Mouse (Mus musculus): ENCODE data around the gene Zfp335. TPM values are rescaled to one million over a fixed set of nuclear protein-coding genes. Genes with fewer than 3 reads are reported as not detected.

Zfp335 gene
- total and polyA plus RNA-seq, 2 experiments from 2014 or later: 11.1 to 29.0 TPM

DNA sequence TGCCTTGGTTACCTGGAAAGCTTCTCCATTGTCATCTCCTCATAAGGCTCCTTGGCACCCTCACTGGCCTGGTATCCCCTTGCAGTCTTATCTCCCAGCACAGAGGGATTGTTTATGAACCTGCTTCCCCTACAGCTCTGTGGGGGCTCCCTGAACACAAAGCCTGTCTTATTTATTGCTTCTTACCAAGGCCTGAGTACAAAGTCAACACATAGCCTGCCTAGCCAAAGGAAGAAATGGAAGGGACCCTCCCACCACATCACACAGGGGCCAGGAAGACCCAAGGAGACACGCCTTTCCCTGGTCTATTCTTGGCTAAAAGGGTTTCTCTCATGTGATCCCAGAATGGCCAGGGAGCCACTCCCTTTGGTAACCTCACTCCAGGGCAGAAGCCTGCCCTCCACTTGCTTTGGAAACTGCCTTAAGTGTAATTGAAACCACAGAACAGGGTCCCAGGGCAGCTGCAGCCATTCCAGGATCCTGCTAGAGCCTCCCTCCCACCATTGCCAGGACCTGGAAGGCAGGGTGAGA lies 37.3 kb downstream of the Zfp335 start:
- DNase-seq (ENCODE audit: low spot score): no peak
- Histone ChIP-seq H3K27ac (ENCODE audit: low read depth, low read length) (no peak overlapping the region), H3K4me2 (ENCODE audit: low read depth, low read length, poor library complexity, severe bottlenecking) (no peak overlapping the region), H3K4me1 (ENCODE audit: insufficient read depth, low read length) (peaks cover 9% of the 10 kb centered on the region; the same call in 1 of the 2 replicates), H3K36me3 (ENCODE audit: insufficient read depth, low read length) (no peaks in the 10 kb centered on the region), H3K27me3 (ENCODE audit: insufficient read depth, low read length) (no peaks in the 10 kb centered on the region), H3K9me3 (ENCODE audit: low read length) (no peaks in the 10 kb centered on the region), H3K9ac (replicated peaks; ENCODE audit: low read length, poor library complexity, severe bottlenecking) (no peak overlapping the region), H3K4me3 (ENCODE audit: low read depth, low read length) (no peak overlapping the region)
- WGBS: 43% methylated on average over 1 of the region's 1 CpGs
- no peak for ATAC-seq (ENCODE audit: low FRiP score)
- TF ChIP-seq CTCF (IDR thresholded peaks at IDR 0.05): no peak

DNA sequence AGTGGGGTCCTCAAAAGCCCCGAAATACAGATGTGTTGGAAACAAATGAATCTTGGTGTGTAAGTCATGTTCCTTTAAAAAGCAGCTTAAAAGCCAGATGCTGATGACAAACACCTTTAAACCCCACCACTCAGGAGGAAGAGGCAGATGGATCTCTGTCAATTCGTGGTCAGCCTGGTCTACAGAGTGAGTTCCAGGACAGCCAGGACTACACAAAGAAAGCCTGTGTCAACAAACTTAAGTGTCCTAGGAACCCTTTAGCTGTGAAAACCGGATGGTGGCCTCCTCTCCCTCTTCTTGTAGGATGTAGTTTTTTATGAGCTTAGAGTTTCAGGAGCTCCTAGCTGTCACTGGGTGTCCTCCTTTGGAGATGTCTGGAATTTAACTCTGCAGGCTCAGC lies 37.9 kb downstream of the Zfp335 start:
- Histone ChIP-seq H3K4me1 (ENCODE audit: insufficient read depth, low read length) (peaks cover 6% of the 10 kb centered on the region; the same call in 1 of the 2 replicates), H3K4me2 (ENCODE audit: low read depth, low read length, poor library complexity, severe bottlenecking) (no peak overlapping the region), H3K9ac (replicated peaks; ENCODE audit: low read length, poor library complexity, severe bottlenecking) (no peak overlapping the region), H3K4me3 (ENCODE audit: low read depth, low read length) (no peak overlapping the region), H3K27me3 (ENCODE audit: insufficient read depth, low read length) (no peaks in the 10 kb centered on the region), H3K36me3 (ENCODE audit: insufficient read depth, low read length) (no peaks in the 10 kb centered on the region), H3K27ac (ENCODE audit: low read depth, low read length) (no peak overlapping the region), H3K9me3 (ENCODE audit: low read length) (no peaks in the 10 kb centered on the region)
- WGBS: 79% methylated on average over 3 of the region's 3 CpGs
- ATAC-seq (ENCODE audit: low FRiP score) (no peak), DNase-seq (ENCODE audit: low spot score) (no peak)
- no peak for TF ChIP-seq CTCF (IDR thresholded peaks at IDR 0.05)

DNA sequence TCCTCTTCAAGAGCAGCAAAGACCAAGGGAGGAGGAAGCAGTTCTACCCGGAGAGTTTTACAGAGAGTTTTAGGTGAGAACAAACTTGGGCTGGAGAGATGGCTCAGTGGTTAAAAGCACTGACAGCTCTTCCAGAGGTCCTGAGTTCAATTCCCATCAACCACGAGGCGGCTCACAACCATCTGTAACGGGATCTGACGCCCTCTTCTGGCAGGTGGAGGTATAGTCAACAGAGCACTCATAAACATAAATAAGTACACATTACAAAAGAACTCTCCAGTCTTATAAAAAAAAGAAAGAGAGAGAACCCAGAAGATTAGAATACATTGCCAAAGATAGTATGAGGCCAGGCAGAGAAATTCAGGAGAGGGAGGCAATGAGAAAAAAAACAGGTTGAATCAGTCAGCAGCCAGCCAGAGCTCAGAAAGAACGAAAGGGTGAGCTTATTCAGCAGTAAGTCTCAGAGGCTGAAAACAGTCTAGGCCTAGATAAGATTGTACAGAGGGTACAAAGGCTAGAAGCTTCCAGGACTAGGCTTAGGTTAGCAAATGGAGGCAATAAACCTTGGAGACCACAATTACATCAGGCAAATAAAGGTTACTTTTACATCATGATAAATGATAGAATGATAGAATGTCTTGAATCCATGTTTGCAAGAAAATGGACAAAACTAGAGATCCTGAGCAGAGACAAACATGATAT lies 39.8 kb downstream of the Zfp335 start:
- ATAC-seq (ENCODE audit: low FRiP score) (no peak), DNase-seq (ENCODE audit: low spot score) (no peak)
- no peaks in the 10 kb centered on the region for H3K36me3 ChIP-seq (ENCODE audit: insufficient read depth, low read length)
- H3K27ac ChIP-seq (ENCODE audit: low read depth, low read length): no peak overlapping the region
- no peak overlapping the region for H3K4me3 ChIP-seq (ENCODE audit: low read depth, low read length)
- no peak overlapping the region for H3K4me2 ChIP-seq (ENCODE audit: low read depth, low read length, poor library complexity, severe bottlenecking)
- no peaks in the 10 kb centered on the region for H3K9me3 ChIP-seq (ENCODE audit: low read length)
- H3K9ac ChIP-seq (replicated peaks; ENCODE audit: low read length, poor library complexity, severe bottlenecking): no peak overlapping the region
- H3K4me1 ChIP-seq (ENCODE audit: insufficient read depth, low read length): no peaks in the 10 kb centered on the region
- TF ChIP-seq CTCF (IDR thresholded peaks at IDR 0.05): no peak
- H3K27me3 ChIP-seq (ENCODE audit: insufficient read depth, low read length): no peaks in the 10 kb centered on the region
- 56% methylated on average over 6 of the region's 6 CpGs for WGBS

DNA sequence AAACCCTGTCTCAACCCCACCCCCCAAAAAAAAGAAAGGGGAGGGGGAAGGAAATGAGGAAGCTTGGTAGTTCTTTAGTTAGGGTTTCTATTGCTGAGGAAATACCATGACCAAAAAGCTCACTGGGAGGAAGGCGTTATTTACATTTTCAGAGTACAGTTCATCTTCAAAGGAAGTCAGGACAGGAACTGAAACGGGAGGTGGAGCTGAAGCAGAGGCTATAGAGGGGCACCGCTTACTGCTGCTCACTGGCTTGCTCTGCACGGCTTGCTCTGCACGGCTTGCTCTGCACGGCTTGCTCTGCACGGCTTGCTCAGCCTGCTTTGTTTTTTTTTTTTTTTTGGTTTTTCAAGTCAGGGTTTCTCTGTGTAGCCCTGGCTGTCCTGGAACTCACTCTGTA lies 43.1 kb downstream of the Zfp335 start:
- no peak for TF ChIP-seq CTCF (IDR thresholded peaks at IDR 0.05)
- WGBS: 72% methylated on average over 7 of the region's 7 CpGs
- H3K4me2 ChIP-seq (ENCODE audit: low read depth, low read length, poor library complexity, severe bottlenecking): no peak overlapping the region
- no peak for DNase-seq (ENCODE audit: low spot score)
- no peak overlapping the region for H3K4me3 ChIP-seq (ENCODE audit: low read depth, low read length)
- H3K4me1 ChIP-seq (ENCODE audit: insufficient read depth, low read length): no peaks in the 10 kb centered on the region
- H3K27me3 ChIP-seq (ENCODE audit: insufficient read depth, low read length): no peaks in the 10 kb centered on the region
- no peak overlapping the region for H3K9ac ChIP-seq (replicated peaks; ENCODE audit: low read length, poor library complexity, severe bottlenecking)
- no peak for ATAC-seq (ENCODE audit: low FRiP score)
- H3K9me3 ChIP-seq (ENCODE audit: low read length): no peaks in the 10 kb centered on the region
- no peak overlapping the region for H3K27ac ChIP-seq (ENCODE audit: low read depth, low read length)
- H3K36me3 ChIP-seq (ENCODE audit: insufficient read depth, low read length): no peaks in the 10 kb centered on the region

DNA sequence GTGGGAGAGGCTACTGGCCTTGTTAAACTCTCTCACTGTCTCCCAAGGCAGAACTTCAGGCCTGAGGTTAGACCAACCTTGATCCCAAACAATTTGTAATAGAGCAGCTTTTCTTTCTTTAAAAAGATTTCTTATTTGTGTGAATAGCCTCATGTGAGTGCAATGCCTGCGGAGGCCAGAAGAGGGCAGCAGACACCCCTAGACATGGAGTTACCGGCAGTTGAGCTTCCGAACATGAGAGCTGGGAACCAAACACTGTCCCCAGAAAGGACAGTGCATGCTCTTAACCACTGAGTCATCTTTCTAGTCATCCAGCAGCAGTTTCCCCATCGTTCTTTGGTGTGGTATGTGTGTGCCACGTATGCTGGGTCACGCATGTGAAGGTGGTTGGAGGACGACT lies 44.0 kb downstream of the Zfp335 start:
- no peak overlapping the region for H3K4me2 ChIP-seq (ENCODE audit: low read depth, low read length, poor library complexity, severe bottlenecking)
- H3K27me3 ChIP-seq (ENCODE audit: insufficient read depth, low read length): no peaks in the 10 kb centered on the region
- H3K9me3 ChIP-seq (ENCODE audit: low read length): no peaks in the 10 kb centered on the region
- H3K4me1 ChIP-seq (ENCODE audit: insufficient read depth, low read length): no peaks in the 10 kb centered on the region
- no peak overlapping the region for H3K4me3 ChIP-seq (ENCODE audit: low read depth, low read length)
- peak; percentile 50 for TF ChIP-seq CTCF (IDR thresholded peaks at IDR 0.05)
- no peak overlapping the region for H3K9ac ChIP-seq (replicated peaks; ENCODE audit: low read length, poor library complexity, severe bottlenecking)
- no peaks in the 10 kb centered on the region for H3K36me3 ChIP-seq (ENCODE audit: insufficient read depth, low read length)
- WGBS: 95% methylated on average over 7 of the region's 7 CpGs
- H3K27ac ChIP-seq (ENCODE audit: low read depth, low read length): no peak overlapping the region
- ATAC-seq (ENCODE audit: low FRiP score) (no peak), DNase-seq (ENCODE audit: low spot score) (no peak)

DNA sequence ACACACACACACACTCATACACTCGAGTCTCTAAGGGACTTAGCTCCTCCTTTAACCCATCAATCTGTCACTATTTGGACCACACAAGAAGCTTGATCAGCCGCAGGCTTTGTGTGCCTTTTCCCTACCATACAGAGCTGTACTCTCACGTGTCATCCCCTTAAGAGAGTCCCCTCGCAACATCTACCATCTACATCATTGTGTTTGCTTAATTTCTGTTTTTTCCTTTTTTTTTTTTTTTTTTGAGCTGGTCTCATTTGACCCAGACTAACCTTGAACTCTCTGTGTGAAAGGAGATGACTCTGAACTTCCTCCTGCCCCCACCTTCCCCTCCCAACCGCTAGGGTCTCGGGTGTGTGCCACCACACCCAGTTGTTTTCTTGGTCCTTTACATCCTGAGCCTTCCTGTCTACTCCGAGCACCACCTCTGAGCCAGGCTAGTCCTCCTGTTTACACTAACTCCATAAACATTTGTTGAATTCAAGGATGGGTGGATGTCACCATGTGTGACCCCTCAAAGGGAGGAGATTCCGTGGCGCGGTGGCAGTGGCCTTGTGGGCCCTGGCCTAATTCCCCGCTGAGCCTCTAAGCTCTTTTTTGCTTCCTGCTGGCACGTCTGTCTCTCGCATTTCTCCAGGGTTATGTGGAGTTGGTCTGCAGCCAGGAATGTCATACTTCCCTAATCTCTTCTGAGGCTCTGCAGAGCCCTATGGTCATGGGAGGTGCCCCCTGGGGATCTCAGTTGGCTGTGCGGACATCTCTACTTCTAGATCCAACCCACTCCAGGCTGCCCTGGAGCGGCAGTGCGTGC lies 44.6 kb downstream of the Zfp335 start:
- Histone ChIP-seq H3K27me3 (ENCODE audit: insufficient read depth, low read length) (no peaks in the 10 kb centered on the region), H3K36me3 (ENCODE audit: insufficient read depth, low read length) (no peaks in the 10 kb centered on the region), H3K9me3 (ENCODE audit: low read length) (no peaks in the 10 kb centered on the region), H3K4me2 (ENCODE audit: low read depth, low read length, poor library complexity, severe bottlenecking) (no peak overlapping the region), H3K4me3 (ENCODE audit: low read depth, low read length) (no peak overlapping the region), H3K27ac (ENCODE audit: low read depth, low read length) (no peak overlapping the region), H3K4me1 (ENCODE audit: insufficient read depth, low read length) (no peaks in the 10 kb centered on the region), H3K9ac (replicated peaks; ENCODE audit: low read length, poor library complexity, severe bottlenecking) (no peak overlapping the region)
- no peak for TF ChIP-seq CTCF (IDR thresholded peaks at IDR 0.05)
- DNase-seq (ENCODE audit: low spot score) (no peak), ATAC-seq (ENCODE audit: low FRiP score) (no peak)
- WGBS: 63% methylated on average over 16 of the region's 16 CpGs
